Mouse (Mus musculus) left cerebral cortex, adult 11 months (tissue): ENCODE measurements around the gene Gja4.

Source experiments
- DNase-seq: peaks from one replicate; pipeline ENCODE4 v3.0.0; 2022; ENCODE audit warnings: low spot score

Gene Gja4

GRCm38 (mm10) chr4:127313861-127314260 is at the start of gene Gja4:
Gene Gja4 (minus strand): TSS chr4:127314039.
- peak; percentile 17 for DNase-seq

DNA sequence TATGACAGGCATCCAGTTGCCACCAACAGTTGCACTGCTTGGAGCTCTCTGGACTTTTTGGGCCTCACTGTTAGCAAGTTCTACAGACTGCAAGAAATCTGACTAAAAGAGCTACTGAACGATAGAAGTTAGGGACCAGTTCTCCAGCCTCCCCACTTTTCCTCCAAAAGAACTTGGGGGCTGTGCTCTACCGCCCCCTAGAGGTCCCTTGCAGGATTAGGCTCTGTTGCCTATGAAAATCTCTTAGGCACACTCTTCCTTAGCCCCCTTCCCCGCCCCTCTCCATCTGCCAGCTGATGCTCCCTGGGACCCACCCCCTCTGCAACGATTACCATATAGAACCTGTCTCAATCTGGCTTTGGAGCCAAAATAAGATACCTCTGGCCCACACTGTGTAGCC is 49.5 kb upstream of the Gja4 start:
- no peak for DNase-seq

- no peak for DNase-seq
Observed at GRCm38 (mm10) chr4:127362520-127362919, 48.7 kb upstream of the Gja4 start.

DNA sequence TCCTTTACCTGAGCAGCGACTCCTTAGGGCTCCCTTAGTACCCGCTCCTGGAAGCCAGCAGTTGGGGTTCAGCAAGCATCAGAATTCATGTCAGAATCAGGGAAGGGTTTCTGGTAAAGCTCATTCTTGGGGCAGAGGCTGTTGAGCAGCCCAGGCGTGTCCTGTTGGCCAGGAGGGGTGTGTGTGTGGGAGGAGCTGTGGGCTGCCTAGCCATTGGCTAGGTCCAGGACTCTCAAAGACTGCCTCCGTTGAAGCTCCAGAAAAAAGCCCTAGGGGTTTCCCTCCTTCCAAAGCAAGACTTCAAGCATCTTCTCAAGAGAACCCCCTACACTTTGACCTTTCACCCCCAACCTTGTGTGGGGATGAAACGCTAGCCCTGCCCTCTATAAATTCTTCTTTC is 44.2 kb upstream of the Gja4 start, which contains the start of gene Gjb5:
Gene Gjb5 (minus strand): TSS at position 164 of the 400 bp plus-strand sequence.
- no peak for DNase-seq

GRCm38 (mm10) chr4:127354506-127355485 is 41.0 kb upstream of the Gja4 start:
- DNase-seq: no peak

GRCm38 (mm10) chr4:127353951-127354438 is 40.2 kb upstream of the Gja4 start, which contains the start of gene Gjb4:
Gene Gjb4 (minus strand): TSS chr4:127354081.
- no peak for DNase-seq

GRCm38 (mm10) chr4:127352594-127352993 is 38.8 kb upstream of the Gja4 start:
- DNase-seq: no peak

- no peak for DNase-seq
Observed at GRCm38 (mm10) chr4:127349560-127350300, 35.9 kb upstream of the Gja4 start.

GRCm38 (mm10) chr4:127345000-127345399 is 31.2 kb upstream of the Gja4 start:
- DNase-seq: no peak

GRCm38 (mm10) chr4:127341372-127341771 is 27.5 kb upstream of the Gja4 start:
- DNase-seq: no peak

DNA sequence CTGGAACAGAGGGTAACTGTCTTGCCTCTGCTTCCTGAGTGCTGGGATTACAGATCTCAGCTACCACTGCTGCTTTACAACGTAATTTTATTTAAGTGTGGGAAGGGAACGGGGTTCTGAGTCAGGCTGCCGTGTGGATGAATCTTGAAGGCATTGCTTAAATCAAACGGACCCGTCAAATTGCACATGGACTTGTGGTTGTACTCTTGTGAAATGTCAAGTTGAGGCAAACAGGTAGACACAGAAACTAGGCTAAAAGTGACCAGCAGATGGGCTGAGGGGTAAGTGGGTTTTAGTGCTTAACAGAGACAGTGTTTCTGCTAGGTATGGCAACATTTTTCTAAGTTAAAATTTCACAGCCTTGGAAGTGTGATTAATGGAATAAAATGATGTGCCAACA is 23.8 kb upstream of the Gja4 start:
- no peak for DNase-seq

GRCm38 (mm10) chr4:127334870-127335504 is 21.1 kb upstream of the Gja4 start:
- DNase-seq: no peak

GRCm38 (mm10) chr4:127331171-127331570 is 17.3 kb upstream of the Gja4 start:
- no peak for DNase-seq

DNA sequence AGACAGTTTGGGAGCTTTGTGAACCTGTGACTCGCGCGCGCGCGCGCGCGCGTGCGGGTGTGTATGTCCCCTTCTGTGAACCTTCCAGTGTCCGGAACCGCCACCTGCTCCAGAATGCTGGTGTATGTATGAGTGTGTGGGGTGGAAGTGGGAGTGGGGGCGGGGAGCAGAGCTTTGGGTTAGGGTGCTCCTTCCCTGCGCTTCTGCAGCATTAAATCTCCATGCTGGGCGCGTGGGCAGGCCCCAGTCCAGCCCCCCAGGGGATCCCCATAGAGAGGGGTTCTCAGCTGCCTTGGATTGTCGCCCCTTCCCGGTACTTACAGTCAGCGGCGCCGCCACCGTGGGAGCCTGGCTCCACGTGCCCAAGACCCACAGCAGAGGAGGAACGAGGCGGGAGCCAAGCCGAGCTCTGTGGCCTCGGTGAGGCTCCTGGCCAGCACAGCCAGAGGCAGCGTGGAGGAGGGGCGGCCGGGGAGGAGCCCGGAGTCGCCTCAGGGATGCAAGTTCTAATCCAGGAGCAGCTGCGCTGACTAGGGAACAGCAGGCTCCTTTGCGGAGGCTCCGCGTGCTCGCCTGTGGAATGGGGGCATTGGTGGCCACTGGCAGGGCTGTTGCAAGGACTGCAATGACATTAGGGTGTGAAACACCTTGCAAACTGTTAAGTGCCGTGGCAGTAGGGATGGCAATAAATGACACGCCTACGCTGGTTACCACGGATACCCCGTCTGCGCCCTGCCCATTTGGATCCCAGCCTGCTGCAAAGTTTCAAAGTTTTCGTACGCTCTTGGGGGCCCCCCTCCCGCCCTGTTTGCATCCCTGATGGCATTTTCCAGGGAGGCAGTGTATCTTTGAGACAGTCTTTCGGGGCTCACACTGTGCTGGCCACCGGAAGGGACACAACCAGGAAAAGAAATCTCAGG is 16.6 kb upstream of the Gja4 start, which contains the start of gene Gjb3:
Gene Gjb3 (minus strand): TSS at position 664 of the 920 bp plus-strand sequence.
- no peak for DNase-seq

GRCm38 (mm10) chr4:127329751-127330150 is 15.9 kb upstream of the Gja4 start:
- DNase-seq: no peak

GRCm38 (mm10) chr4:127329046-127329445 is 15.2 kb upstream of the Gja4 start:
- no peak for DNase-seq

- DNase-seq: no peak
Observed at GRCm38 (mm10) chr4:127328378-127328777, 14.5 kb upstream of the Gja4 start.

DNA sequence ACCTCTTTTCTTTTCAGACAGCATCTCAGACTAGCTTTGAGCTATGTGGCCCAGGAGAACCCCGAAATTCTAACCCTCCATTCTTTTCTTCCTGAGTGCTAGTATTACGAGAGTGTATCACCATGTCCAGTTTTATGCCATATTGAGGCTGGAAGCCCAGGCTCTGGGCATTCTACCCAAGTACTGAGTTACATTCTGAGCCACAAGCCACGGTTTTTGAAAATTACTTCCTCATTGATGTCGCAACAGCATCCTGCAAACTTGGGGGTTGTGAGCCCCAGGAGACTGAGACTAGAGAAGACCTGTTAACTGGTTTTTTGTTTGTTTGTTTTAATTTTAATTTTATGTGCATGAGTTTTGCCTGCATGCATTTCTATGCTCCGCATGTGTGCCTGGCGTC is 13.9 kb upstream of the Gja4 start:
- no peak for DNase-seq

DNA sequence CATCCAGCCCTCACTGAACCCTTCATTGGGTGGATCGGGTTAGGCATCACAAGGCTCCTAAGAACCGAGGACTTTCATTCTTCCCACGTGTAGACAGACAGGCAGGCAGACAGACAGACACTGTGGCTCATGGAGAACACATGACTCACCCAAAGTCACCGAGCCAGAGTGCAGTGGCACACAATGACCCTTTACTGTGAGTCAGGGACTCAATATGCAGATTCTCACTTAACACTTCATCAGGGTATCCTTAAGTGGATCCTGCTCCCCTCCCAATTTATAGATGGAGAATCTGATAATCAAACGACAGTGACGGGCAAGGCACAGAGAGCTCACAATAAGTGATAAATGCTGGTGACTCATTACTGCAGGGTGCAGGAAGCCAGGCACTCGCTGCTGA is 13.4 kb upstream of the Gja4 start:
- no peak for DNase-seq

GRCm38 (mm10) chr4:127325276-127325675 is 11.4 kb upstream of the Gja4 start:
- DNase-seq: no peak

DNA sequence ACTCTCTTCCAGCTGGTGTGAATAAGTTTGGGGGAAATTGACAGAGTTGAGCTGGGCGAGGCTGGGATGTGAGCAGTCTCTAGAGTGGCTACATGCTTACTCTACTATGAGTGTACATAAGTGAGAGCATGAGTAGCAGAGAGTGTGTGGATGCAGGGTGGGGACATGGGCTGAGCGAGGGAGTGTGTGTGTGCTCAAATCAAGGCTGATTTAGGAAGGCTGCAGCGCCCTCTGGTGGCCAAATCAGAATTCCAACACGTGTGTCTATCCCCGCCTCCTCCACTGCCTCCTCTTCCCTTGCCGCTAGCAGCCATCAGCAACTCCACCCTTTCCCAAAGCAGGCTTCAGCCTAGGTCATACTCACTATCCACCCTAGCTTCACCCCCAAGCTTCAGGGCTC is 10.9 kb upstream of the Gja4 start:
- peak; percentile 58 for DNase-seq
